Mouse (Mus musculus): ENCODE results near the gene Hist1h4f. TPM values are rescaled to one million over a fixed set of nuclear protein-coding genes. Genes with fewer than 3 reads are reported as not detected.
A peak's percentile ranks its signal among the peaks of the same experiment; 100 is the strongest.

Hist1h4f gene
- polyA plus RNA-seq, 1 experiment from 2014 or later = not detected

- Histone ChIP-seq H3K4me1 (ENCODE audit: control insufficient read depth in 2 of 2, insufficient read depth in 2 of 2, low read length in 2 of 2) (peaks cover 3 to 12% of the 10 kb centered on the region in 2 experiments), H3K27me3 (ENCODE audit: control insufficient read depth, insufficient read depth, low read length) (no peaks in the 10 kb centered on the region), H3K9me3 (ENCODE audit: control insufficient read depth, low read length) (no peaks in the 10 kb centered on the region), H3K4me3 (ENCODE audit: control insufficient read depth in 1 of 2, insufficient read depth in 1 of 2, low read depth in 1 of 2, low read length in 2 of 2) (peak overlapping the region; percentile 30 to 45; a peak in 3 of 4 replicates), H3K36me3 (ENCODE audit: control insufficient read depth, insufficient read depth, low read length) (no peaks in the 10 kb centered on the region), H3K4me2 (ENCODE audit: low read length) (peak overlapping the region; percentile 71), H3K27ac (replicated peaks in 1 of 2; ENCODE audit: control insufficient read depth in 1 of 2, insufficient read depth in 1 of 2, low read depth in 2 of 2, low read length in 2 of 2) (peak overlapping the region in 1 of 2 experiments; percentile 47; a peak in 1 of 4 replicates), H3K9ac (ENCODE audit: low read length) (peak overlapping the region; percentile 72)
- ATAC-seq (ENCODE audit: insufficient number of reproducible peaks, insufficient read depth, low FRiP score, low read depth) = no peak
- under 1% methylated on average over 17 of the region's 17 CpGs for WGBS
Measured at GRCm38 (mm10) chr13:23526312-23526711, 25.1 kb downstream of the Hist1h4f start.

- Histone ChIP-seq H3K9me3 (ENCODE audit: control insufficient read depth, low read length) (no peaks in the 10 kb centered on the region), H3K4me3 (ENCODE audit: control insufficient read depth in 1 of 2, insufficient read depth in 1 of 2, low read depth in 1 of 2, low read length in 2 of 2) (peak overlapping the region; percentile 27 to 45; a peak in 3 of 4 replicates), H3K36me3 (ENCODE audit: control insufficient read depth, insufficient read depth, low read length) (no peaks in the 10 kb centered on the region), H3K9ac (ENCODE audit: low read length) (peak overlapping the region; percentile 72), H3K27ac (replicated peaks in 1 of 2; ENCODE audit: control insufficient read depth in 1 of 2, insufficient read depth in 1 of 2, low read depth in 2 of 2, low read length in 2 of 2) (no peak overlapping the region), H3K4me2 (ENCODE audit: low read length) (peak overlapping the region; percentile 71), H3K4me1 (ENCODE audit: control insufficient read depth in 2 of 2, insufficient read depth in 2 of 2, low read length in 2 of 2) (peaks cover 3 to 12% of the 10 kb centered on the region in 2 experiments), H3K27me3 (ENCODE audit: control insufficient read depth, insufficient read depth, low read length) (no peaks in the 10 kb centered on the region)
- ATAC-seq (ENCODE audit: insufficient number of reproducible peaks, insufficient read depth, low FRiP score, low read depth) = no peak
- 3% methylated on average over 10 of the region's 10 CpGs for WGBS
Measured at GRCm38 (mm10) chr13:23525901-23526300, 25.5 kb downstream of the Hist1h4f start.

- no peak overlapping the region for H3K27ac ChIP-seq (replicated peaks in 1 of 2; ENCODE audit: control insufficient read depth in 1 of 2, insufficient read depth in 1 of 2, low read depth in 2 of 2, low read length in 2 of 2)
- 0 out of 2 replicates have a peak overlapping the region, but pooled peaks have one; percentile 25 for H3K9ac ChIP-seq (ENCODE audit: low read length)
- H3K9me3 ChIP-seq (ENCODE audit: control insufficient read depth, low read length) = no peaks in the 10 kb centered on the region
- WGBS = 9% methylated on average over 5 of the region's 5 CpGs
- no peak overlapping the region for H3K4me3 ChIP-seq (ENCODE audit: control insufficient read depth in 1 of 2, insufficient read depth in 1 of 2, low read depth in 1 of 2, low read length in 2 of 2)
- no peak for ATAC-seq (ENCODE audit: insufficient number of reproducible peaks, insufficient read depth, low FRiP score, low read depth)
- peaks cover 3 to 12% of the 10 kb centered on the region in 2 experiments for H3K4me1 ChIP-seq (ENCODE audit: control insufficient read depth in 2 of 2, insufficient read depth in 2 of 2, low read length in 2 of 2)
- no peaks in the 10 kb centered on the region for H3K27me3 ChIP-seq (ENCODE audit: control insufficient read depth, insufficient read depth, low read length)
- peak overlapping the region; percentile 28; the same call in 1 of the 2 replicates for H3K4me2 ChIP-seq (ENCODE audit: low read length)
- H3K36me3 ChIP-seq (ENCODE audit: control insufficient read depth, insufficient read depth, low read length) = no peaks in the 10 kb centered on the region
Measured at GRCm38 (mm10) chr13:23524654-23525053, 26.8 kb downstream of the Hist1h4f start.

GRCm38 (mm10) chr13:23523976-23524375 lies 27.5 kb downstream of the Hist1h4f start:
- Histone ChIP-seq H3K4me1 (ENCODE audit: control insufficient read depth in 2 of 2, insufficient read depth in 2 of 2, low read length in 2 of 2) (peaks cover under 1 to 9% of the 10 kb centered on the region in 2 experiments), H3K4me2 (ENCODE audit: low read length) (no peak overlapping the region), H3K4me3 (ENCODE audit: control insufficient read depth in 1 of 2, insufficient read depth in 1 of 2, low read depth in 1 of 2, low read length in 2 of 2) (no peak overlapping the region), H3K36me3 (ENCODE audit: control insufficient read depth, insufficient read depth, low read length) (no peaks in the 10 kb centered on the region), H3K27ac (replicated peaks in 1 of 2; ENCODE audit: control insufficient read depth in 1 of 2, insufficient read depth in 1 of 2, low read depth in 2 of 2, low read length in 2 of 2) (no peak overlapping the region), H3K9me3 (ENCODE audit: control insufficient read depth, low read length) (no peaks in the 10 kb centered on the region), H3K9ac (ENCODE audit: low read length) (no peak overlapping the region), H3K27me3 (ENCODE audit: control insufficient read depth, insufficient read depth, low read length) (no peaks in the 10 kb centered on the region)
- 49% methylated on average over 5 of the region's 5 CpGs for WGBS
- no peak for ATAC-seq (ENCODE audit: insufficient number of reproducible peaks, insufficient read depth, low FRiP score, low read depth)

- Histone ChIP-seq H3K36me3 (ENCODE audit: control insufficient read depth, insufficient read depth, low read length) (no peaks in the 10 kb centered on the region), H3K4me2 (ENCODE audit: low read length) (peak overlapping the region; percentile 51), H3K4me3 (ENCODE audit: control insufficient read depth in 1 of 2, insufficient read depth in 1 of 2, low read depth in 1 of 2, low read length in 2 of 2) (0 out of 4 replicates have a peak overlapping the region, but pooled peaks of 1 of the 2 experiments have one; percentile 14), H3K9me3 (ENCODE audit: control insufficient read depth, low read length) (no peaks in the 10 kb centered on the region), H3K27ac (replicated peaks in 1 of 2; ENCODE audit: control insufficient read depth in 1 of 2, insufficient read depth in 1 of 2, low read depth in 2 of 2, low read length in 2 of 2) (no peak overlapping the region), H3K27me3 (ENCODE audit: control insufficient read depth, insufficient read depth, low read length) (no peaks in the 10 kb centered on the region), H3K9ac (ENCODE audit: low read length) (no peak overlapping the region), H3K4me1 (ENCODE audit: control insufficient read depth in 2 of 2, insufficient read depth in 2 of 2, low read length in 2 of 2) (peaks cover 0 to 6% of the 10 kb centered on the region in 2 experiments; a peak in 2 of 4 replicates)
- under 1% methylated on average over 14 of the region's 14 CpGs for whole genome bisulfite sequencing
- no peak for ATAC-seq (ENCODE audit: insufficient number of reproducible peaks, insufficient read depth, low FRiP score, low read depth)
Measured at GRCm38 (mm10) chr13:23521703-23522102, 29.7 kb downstream of the Hist1h4f start.

- peak; percentile 54; the same call in 1 of the 2 replicates for ATAC-seq (ENCODE audit: insufficient number of reproducible peaks, insufficient read depth, low FRiP score, low read depth)
Measured at GRCm38 (mm10) chr13:23519416-23519815, 32.0 kb downstream of the Hist1h4f start.

GRCm38 (mm10) chr13:23518885-23519284 lies 32.6 kb downstream of the Hist1h4f start:
- Histone ChIP-seq H3K4me2 (ENCODE audit: low read length) (peak overlapping the region; percentile 96), H3K27me3 (ENCODE audit: control insufficient read depth, insufficient read depth, low read length) (no peaks in the 10 kb centered on the region), H3K27ac (replicated peaks in 1 of 2; ENCODE audit: control insufficient read depth in 1 of 2, insufficient read depth in 1 of 2, low read depth in 2 of 2, low read length in 2 of 2) (peak overlapping the region; percentile 45 to 58), H3K4me3 (ENCODE audit: control insufficient read depth in 1 of 2, insufficient read depth in 1 of 2, low read depth in 1 of 2, low read length in 2 of 2) (peak overlapping the region; percentile 26 to 62; a peak in 3 of 4 replicates), H3K9me3 (ENCODE audit: control insufficient read depth, low read length) (no peaks in the 10 kb centered on the region), H3K4me1 (ENCODE audit: control insufficient read depth in 2 of 2, insufficient read depth in 2 of 2, low read length in 2 of 2) (peaks cover 3 to 4% of the 10 kb centered on the region in 2 experiments; a peak in 2 of 4 replicates), H3K36me3 (ENCODE audit: control insufficient read depth, insufficient read depth, low read length) (no peaks in the 10 kb centered on the region), H3K9ac (ENCODE audit: low read length) (peak overlapping the region; percentile 55)
- WGBS = under 1% methylated on average over 6 of the region's 6 CpGs
- 0 out of 2 replicates have a peak, but pooled peaks have one; percentile 23 for ATAC-seq (ENCODE audit: insufficient number of reproducible peaks, insufficient read depth, low FRiP score, low read depth)

More at GRCm38 (mm10) chr13:23519416-23519815, 32.0 kb downstream of the Hist1h4f start:
- H3K9ac ChIP-seq (ENCODE audit: low read length) = peak overlapping the region; percentile 55
- H3K27ac ChIP-seq (replicated peaks in 1 of 2; ENCODE audit: control insufficient read depth in 1 of 2, insufficient read depth in 1 of 2, low read depth in 2 of 2, low read length in 2 of 2) = peak overlapping the region; percentile 45 to 58
- H3K4me1 ChIP-seq (ENCODE audit: control insufficient read depth in 2 of 2, insufficient read depth in 2 of 2, low read length in 2 of 2) = peaks cover 3 to 4% of the 10 kb centered on the region in 2 experiments; a peak in 2 of 4 replicates
- no peaks in the 10 kb centered on the region for H3K9me3 ChIP-seq (ENCODE audit: control insufficient read depth, low read length)
- 1% methylated on average over 10 of the region's 10 CpGs for WGBS
- H3K27me3 ChIP-seq (ENCODE audit: control insufficient read depth, insufficient read depth, low read length) = no peaks in the 10 kb centered on the region
- peak overlapping the region; percentile 26 to 62; a peak in 3 of 4 replicates for H3K4me3 ChIP-seq (ENCODE audit: control insufficient read depth in 1 of 2, insufficient read depth in 1 of 2, low read depth in 1 of 2, low read length in 2 of 2)
- H3K36me3 ChIP-seq (ENCODE audit: control insufficient read depth, insufficient read depth, low read length) = no peaks in the 10 kb centered on the region
- H3K4me2 ChIP-seq (ENCODE audit: low read length) = peak overlapping the region; percentile 96
